Mouse (Mus musculus) liver, postnatal 0 days (tissue): ENCODE results near the gene Auh. TPM values are rescaled to one million over a fixed set of nuclear protein-coding genes. Genes with fewer than 3 reads are reported as not detected.
A peak's percentile ranks its signal among the peaks of the same experiment; 100 is the strongest.

Source experiments
- ATAC-seq: fragments of 200-750 bp; cut with Nextera tagmentation; 2 replicates; pipeline ENCODE4 v1.8.0; 2017; ENCODE audit warnings: mild to moderate bottlenecking, moderate library complexity
- DNase-seq: peaks from one replicate; pipeline ENCODE4 v3.0.0-alpha.2; 2016
- H3K27ac ChIP-seq: fragments of 300-500 bp; sonication (generic); 2 replicates; pipeline ENCODE4 v1.5.1; 2014; ENCODE audit warnings: antibody characterized with exemption, moderate library complexity, mild to moderate bottlenecking, low read depth
- H3K27me3 ChIP-seq: fragments of 300-500 bp; sonication (generic); 2 replicates; pipeline ENCODE4 v1.6.1; 2014; ENCODE audit warnings: low read length, control low read depth, mixed read lengths; ENCODE audit not compliant: insufficient read depth
- H3K36me3 ChIP-seq: fragments of 300-500 bp; sonication (generic); replicated peaks from 2 replicates; pipeline ENCODE4 v1.6.1; 2014; ENCODE audit warnings: mild to moderate bottlenecking, control low read depth, low read length, moderate library complexity, mixed read lengths; ENCODE audit not compliant: insufficient read depth
- H3K4me1 ChIP-seq: fragments of 300-500 bp; sonication (generic); 2 replicates; pipeline ENCODE4 v1.6.1; 2014; ENCODE audit warnings: antibody characterized with exemption, mild to moderate bottlenecking, control low read depth; ENCODE audit not compliant: insufficient read depth
- H3K4me2 ChIP-seq: fragments of 300-500 bp; sonication (generic); 2 replicates; pipeline ENCODE4 v1.6.1; 2014; ENCODE audit warnings: low read depth, mild to moderate bottlenecking, low read length, moderate library complexity, mixed read lengths
- H3K4me3 ChIP-seq: fragments of 300-500 bp; sonication (generic); 2 replicates; pipeline ENCODE4 v1.5.1; 2014; ENCODE audit warnings: low read depth, low read length
- H3K9ac ChIP-seq: fragments of 300-500 bp; sonication (generic); replicated peaks from 2 replicates; pipeline ENCODE4 v1.6.1; 2014; ENCODE audit warnings: mild to moderate bottlenecking, moderate library complexity
- H3K9me3 ChIP-seq: fragments of 300-500 bp; sonication (generic); 2 replicates; pipeline ENCODE4 v1.6.1; 2016; ENCODE audit warnings: mild to moderate bottlenecking, control low read depth, low read length, mixed read lengths
- CTCF ChIP-seq: sonication (generic); IDR thresholded peaks from 2 replicates; pipeline ENCODE4 v1.5.1; 2016; ENCODE audit warnings: antibody characterized with exemption, low read depth
- EP300 ChIP-seq: IDR thresholded peaks from 2 replicates; pipeline ENCODE4 v1.6.1; 2016; ENCODE audit warnings: antibody characterized with exemption, low read depth, mild to moderate bottlenecking
- WGBS: fragments of 180-500 bp; shearing (Covaris S2); extraction: QIAGEN DNeasy Blood & Tissue Kit; methylation state at CpG from one replicate; pipeline ENCODE4 v1.1.7; 2014; ENCODE audit not compliant: insufficient replicate concordance; 5-methylcytosine and 5-hydroxymethylcytosine counted together
- polyA plus RNA-seq: library from polyadenylated mRNA; unstranded; fragments of >200 nt; fragmentation: Nextera tagmentation; extraction: Ambion mirVana; gene quantifications from 2 replicates; pipeline ENCODE4 v1.2.1, GENCODE M21; 2015

The Auh gene
- polyA plus RNA-seq, 1 experiment from 2014 or later = 33.2 TPM

- 36% methylated on average over 4 of the region's 4 CpGs for WGBS
- no peak overlapping the region for H3K9ac ChIP-seq
- TF ChIP-seq EP300 (no peak), CTCF (no peak)
- no peak overlapping the region for H3K27ac ChIP-seq
- no peaks in the 10 kb centered on the region for H3K27me3 ChIP-seq
- no peak overlapping the region for H3K4me3 ChIP-seq
- no peaks in the 10 kb centered on the region for H3K9me3 ChIP-seq
- H3K4me2 ChIP-seq = no peak overlapping the region
- H3K4me1 ChIP-seq = no peaks in the 10 kb centered on the region
- no peaks in the 10 kb centered on the region for H3K36me3 ChIP-seq
- DNase-seq = no peak
- no peak for ATAC-seq
Measured at GRCm38 (mm10) chr13:52800687-52801341, 128.7 kb downstream of the Auh start.

- ATAC-seq = no peak
- no peaks in the 10 kb centered on the region for H3K27me3 ChIP-seq
- no peak for TF ChIP-seq EP300
- no peak for TF ChIP-seq CTCF
- H3K27ac ChIP-seq = no peak overlapping the region
- H3K36me3 ChIP-seq = no peaks in the 10 kb centered on the region
- 61% methylated on average over 2 of the region's 2 CpGs for WGBS
- H3K9ac ChIP-seq = no peak overlapping the region
- H3K9me3 ChIP-seq = no peaks in the 10 kb centered on the region
- H3K4me3 ChIP-seq = no peak overlapping the region
- no peak for DNase-seq
- H3K4me1 ChIP-seq = no peaks in the 10 kb centered on the region
- no peak overlapping the region for H3K4me2 ChIP-seq
Measured at GRCm38 (mm10) chr13:52800091-52800490, 129.4 kb downstream of the Auh start.

GRCm38 (mm10) chr13:52794232-52794631, 135.2 kb downstream of the Auh start:
- ATAC-seq = no peak
- H3K36me3 ChIP-seq = no peaks in the 10 kb centered on the region
- no peaks in the 10 kb centered on the region for H3K9me3 ChIP-seq
- H3K27me3 ChIP-seq = no peaks in the 10 kb centered on the region
- H3K4me2 ChIP-seq = no peak overlapping the region
- H3K27ac ChIP-seq = no peak overlapping the region
- 70% methylated on average over 4 of the region's 4 CpGs for WGBS
- no peaks in the 10 kb centered on the region for H3K4me1 ChIP-seq
- H3K9ac ChIP-seq = no peak overlapping the region
- no peak overlapping the region for H3K4me3 ChIP-seq
- TF ChIP-seq EP300 = no peak
- no peak for TF ChIP-seq CTCF
- DNase-seq = no peak

GRCm38 (mm10) chr13:52793434-52793989, 136.0 kb downstream of the Auh start:
- Histone ChIP-seq H3K4me2 (no peak overlapping the region), H3K36me3 (no peaks in the 10 kb centered on the region), H3K4me1 (no peaks in the 10 kb centered on the region), H3K9me3 (no peaks in the 10 kb centered on the region), H3K9ac (no peak overlapping the region), H3K27ac (no peak overlapping the region), H3K4me3 (no peak overlapping the region), H3K27me3 (no peaks in the 10 kb centered on the region)
- 42% methylated on average over 13 of the region's 13 CpGs for WGBS
- TF ChIP-seq CTCF (no peak), EP300 (no peak)
- ATAC-seq = no peak
- no peak for DNase-seq

GRCm38 (mm10) chr13:52792242-52792844, 137.1 kb downstream of the Auh start:
- 78% methylated on average over 9 of the region's 9 CpGs for whole genome bisulfite sequencing
- no peak overlapping the region for H3K9ac ChIP-seq

GRCm38 (mm10) chr13:52790894-52791293, 138.6 kb downstream of the Auh start:
- Histone ChIP-seq H3K27me3 (no peaks in the 10 kb centered on the region), H3K36me3 (no peaks in the 10 kb centered on the region), H3K4me2 (no peak overlapping the region), H3K9ac (no peak overlapping the region), H3K9me3 (no peaks in the 10 kb centered on the region), H3K4me1 (no peaks in the 10 kb centered on the region), H3K4me3 (no peak overlapping the region), H3K27ac (no peak overlapping the region)
- no peak for TF ChIP-seq EP300
- TF ChIP-seq CTCF = peak; percentile 50
- 66% methylated on average over 5 of the region's 5 CpGs for WGBS
- no peak for DNase-seq
- no peak for ATAC-seq

More at GRCm38 (mm10) chr13:52792242-52792844, 137.1 kb downstream of the Auh start:
- Histone ChIP-seq H3K9me3 (no peaks in the 10 kb centered on the region), H3K4me1 (no peaks in the 10 kb centered on the region), H3K27ac (no peak overlapping the region), H3K27me3 (no peaks in the 10 kb centered on the region), H3K36me3 (no peaks in the 10 kb centered on the region), H3K4me2 (no peak overlapping the region), H3K4me3 (no peak overlapping the region)
- DNase-seq (no peak), ATAC-seq (no peak)
- TF ChIP-seq EP300 (no peak), CTCF (no peak)

Other genes starting within 250 kb of the Auh start
- gene Nfil3, start 51.4 kb upstream of the Auh start, polyA plus RNA-seq = 9.3 and 10.9 TPM in 2 replicates